Mouse (Mus musculus) erythroblast, adult 5-6 weeks (primary cell): ENCODE measurements around the gene Gna15. TPM values are rescaled to one million over a fixed set of nuclear protein-coding genes. Genes with fewer than 3 reads are reported as not detected.

Experiments used
- ATAC-seq: replicated peaks from 2 replicates; pipeline ENCODE4 v1.8.0; 2016; ENCODE audit warnings: moderate number of reproducible peaks, mild to moderate bottlenecking, moderate TSS enrichment, inconsistent platforms; ENCODE audit not compliant: poor library complexity, low FRiP score, severe bottlenecking
- total RNA-seq, 2 experiments: library from RNA; stranded (forward) in 1 of 2; stranded (reverse) in 1 of 2; fragments of 150-400 nt in 1 of 2; fragments of 200-764, 138-1000 nt in 1 of 2; gene quantifications; 2 replicates each; pipeline versions ENCODE4 v1.2.3 to v1.2.4; 2015 to 2017; ENCODE audit warnings: low replicate concordance in 2 of 2

Gene Gna15
- total RNA-seq, 2 experiments from 2014 or later: 2.1 to 14.8 TPM

DNA sequence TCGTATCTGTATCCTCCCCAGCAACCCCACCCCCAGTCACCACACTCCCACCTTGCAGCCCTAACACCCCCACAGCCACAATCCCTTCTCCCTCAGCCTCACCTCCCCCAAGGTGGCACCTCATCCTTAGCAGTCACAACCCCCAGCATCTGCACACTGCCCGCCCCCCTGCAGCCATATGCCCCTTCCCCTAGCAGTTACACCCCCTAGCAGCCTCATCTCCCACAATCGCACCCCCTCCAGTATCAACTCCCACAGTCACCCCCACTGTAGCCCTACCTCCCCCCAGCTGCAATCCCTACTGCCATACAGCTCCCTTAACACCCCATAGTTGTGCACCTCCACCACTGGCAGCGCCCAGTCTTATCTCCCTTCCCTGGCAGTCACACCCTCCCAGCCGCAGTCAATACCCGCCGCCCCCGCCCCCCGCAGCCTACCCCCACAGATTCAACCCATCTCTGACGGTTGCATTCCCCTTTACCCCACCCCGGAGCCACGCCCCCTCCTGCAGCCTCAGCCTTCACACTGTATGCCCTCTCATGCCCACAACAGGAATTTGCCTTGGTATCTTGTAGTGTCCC lies 67.0 kb downstream of the Gna15 start:
- ATAC-seq: no peak

DNA sequence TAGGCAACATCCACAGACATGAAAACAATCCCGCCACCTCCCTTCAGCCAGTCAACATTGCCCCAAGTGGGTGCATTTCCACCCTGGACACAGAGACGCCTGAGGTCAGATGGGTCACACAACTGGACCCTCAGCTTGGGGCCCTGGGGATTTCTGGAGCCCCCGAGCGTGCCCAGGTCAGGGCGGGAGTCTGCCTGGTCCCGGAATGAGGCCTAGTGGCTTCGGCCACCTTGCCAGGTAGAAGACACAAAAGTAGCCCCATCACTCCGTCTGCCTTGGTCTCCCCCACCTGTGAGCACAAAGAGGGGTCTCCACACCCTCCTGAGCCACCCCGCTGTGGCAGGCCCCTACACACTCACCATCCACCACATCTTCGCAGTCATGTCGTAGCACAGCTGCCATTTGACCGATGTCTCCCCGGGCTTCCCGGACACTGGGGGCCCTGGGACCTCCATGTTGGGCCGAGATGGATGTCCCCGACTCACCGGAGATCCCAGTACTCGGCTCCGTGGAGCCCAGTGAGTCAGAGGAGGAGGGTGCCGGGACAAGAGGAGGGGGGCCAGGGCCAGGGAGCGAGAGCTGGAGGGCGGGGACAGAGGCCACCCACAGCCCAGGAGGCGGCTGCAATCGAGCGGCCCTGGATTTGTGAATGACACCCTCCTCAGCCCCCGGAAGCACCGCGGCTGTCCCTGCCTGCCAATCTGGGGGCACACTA lies 68.7 kb downstream of the Gna15 start, which contains the start of gene Nfic:
Gene Nfic (minus strand): TSS at position 455 of the 715 bp plus-strand sequence.
- ATAC-seq: no peak

DNA sequence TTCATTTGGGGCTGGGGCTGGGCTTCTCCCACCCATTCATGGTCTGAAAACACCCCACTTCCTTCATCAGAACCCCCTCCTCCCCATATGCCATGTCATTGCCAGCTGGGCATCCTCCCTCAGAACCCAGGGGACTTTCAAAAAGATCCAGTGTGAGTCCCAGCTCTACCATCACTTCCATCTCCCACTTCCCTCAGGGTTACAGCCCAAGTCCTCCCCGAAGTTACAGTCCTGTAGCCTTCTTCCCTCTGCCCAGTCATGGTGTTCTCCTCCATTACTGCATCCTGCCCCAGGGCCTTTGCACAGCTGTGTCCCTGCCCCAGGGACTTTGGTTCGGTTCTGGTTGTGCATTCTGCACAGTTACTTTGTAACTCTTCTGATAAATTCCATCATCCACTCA lies 69.9 kb downstream of the Gna15 start:
- no peak for ATAC-seq

DNA sequence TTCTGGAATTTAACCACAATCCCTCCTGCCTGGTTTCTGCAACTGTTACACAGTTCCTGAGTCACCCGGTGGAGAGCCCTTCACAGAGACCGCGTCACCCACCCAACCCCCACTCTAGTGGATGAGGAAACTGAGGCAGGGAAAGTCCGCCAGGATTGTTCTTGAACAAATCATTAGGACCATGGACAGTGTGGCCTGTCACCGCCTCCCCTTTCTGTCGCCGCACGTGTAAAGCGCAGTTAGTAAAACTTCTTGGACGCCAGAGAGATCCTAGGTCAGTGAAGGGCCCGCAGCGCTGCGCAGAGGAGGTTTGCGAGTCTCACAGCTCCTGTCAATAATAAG lies 71.1 kb downstream of the Gna15 start:
- no peak for ATAC-seq

Other genes with a start within 250 kb of the Gna15 start
- gene Tjp3, start 232.6 kb downstream of the Gna15 start, total RNA-seq (2015; ENCODE audit: low replicate concordance): 3.3 TPM in 1 of 2 replicates, not detected in the other
- gene Tjp3, start 232.6 kb downstream of the Gna15 start, total RNA-seq (2017; ENCODE audit: low replicate concordance): 0.60 and 1.7 TPM in 2 replicates
- 9.6 and 11.3 TPM in 2 replicates for gene Pip5k1c, start 231.3 kb downstream of the Gna15 start, total RNA-seq (2015; ENCODE audit: low replicate concordance)
- 10.8 and 11.3 TPM in 2 replicates for gene Pip5k1c, start 231.3 kb downstream of the Gna15 start, total RNA-seq (2017; ENCODE audit: low replicate concordance)
- gene Cactin, start 203.1 kb downstream of the Gna15 start, total RNA-seq (2015; ENCODE audit: low replicate concordance): 5.6 and 6.1 TPM in 2 replicates
- gene Cactin, start 203.1 kb downstream of the Gna15 start, total RNA-seq (2017; ENCODE audit: low replicate concordance): 18.0 and 27.7 TPM in 2 replicates
- gene Tbxa2r, start 195.5 kb downstream of the Gna15 start, total RNA-seq (2015; ENCODE audit: low replicate concordance): not detected in 2 replicates
- not detected in 2 replicates for gene Tbxa2r, start 195.5 kb downstream of the Gna15 start, total RNA-seq (2017; ENCODE audit: low replicate concordance)
- gene Gipc3, start 181.0 kb downstream of the Gna15 start, total RNA-seq (2015; ENCODE audit: low replicate concordance): not detected in 2 replicates
- not detected in 2 replicates for gene Gipc3, start 181.0 kb downstream of the Gna15 start, total RNA-seq (2017; ENCODE audit: low replicate concordance)
- gene Hmg20b, start 173.7 kb downstream of the Gna15 start, total RNA-seq (2015; ENCODE audit: low replicate concordance): 9.2 and 14.6 TPM in 2 replicates
- 14.1 and 30.2 TPM in 2 replicates for gene Hmg20b, start 173.7 kb downstream of the Gna15 start, total RNA-seq (2017; ENCODE audit: low replicate concordance)
- gene Mfsd12, start 166.7 kb downstream of the Gna15 start, total RNA-seq (2015; ENCODE audit: low replicate concordance): 1.9 and 2.5 TPM in 2 replicates
- gene Mfsd12, start 166.7 kb downstream of the Gna15 start, total RNA-seq (2017; ENCODE audit: low replicate concordance): 8.7 and 10.6 TPM in 2 replicates
- 15.6 and 27.0 TPM in 2 replicates for gene 4930404N11Rik, start 158.4 kb downstream of the Gna15 start, total RNA-seq (2015; ENCODE audit: low replicate concordance)
- 35.7 and 41.5 TPM in 2 replicates for gene 4930404N11Rik, start 158.4 kb downstream of the Gna15 start, total RNA-seq (2017; ENCODE audit: low replicate concordance)
- 286 and 325 TPM in 2 replicates for gene Fzr1, start 145.7 kb downstream of the Gna15 start, total RNA-seq (2015; ENCODE audit: low replicate concordance)
- gene Fzr1, start 145.7 kb downstream of the Gna15 start, total RNA-seq (2017; ENCODE audit: low replicate concordance): 463 and 486 TPM in 2 replicates
- gene Dohh, start 139.8 kb downstream of the Gna15 start, total RNA-seq (2015; ENCODE audit: low replicate concordance): 10.4 and 11.7 TPM in 2 replicates
- 32.5 and 33.7 TPM in 2 replicates for gene Dohh, start 139.8 kb downstream of the Gna15 start, total RNA-seq (2017; ENCODE audit: low replicate concordance)
- gene Gm48551, start 139.8 kb downstream of the Gna15 start, total RNA-seq (2015; ENCODE audit: low replicate concordance): 2.5 and 3.7 TPM in 2 replicates
- 1.3 TPM in 1 of 2 replicates, not detected in the other for gene Gm48551, start 139.8 kb downstream of the Gna15 start, total RNA-seq (2017; ENCODE audit: low replicate concordance)
- not detected in 2 replicates for gene Gm48552, start 135.2 kb downstream of the Gna15 start, total RNA-seq (2015; ENCODE audit: low replicate concordance)
- 5.6 TPM in 1 of 2 replicates, not detected in the other for gene Gm48552, start 135.2 kb downstream of the Gna15 start, total RNA-seq (2017; ENCODE audit: low replicate concordance)
- gene Smim24, start 131.2 kb downstream of the Gna15 start, total RNA-seq (2015; ENCODE audit: low replicate concordance): 5.4 TPM in 1 of 2 replicates, not detected in the other
- 1.8 and 3.8 TPM in 2 replicates for gene Smim24, start 131.2 kb downstream of the Gna15 start, total RNA-seq (2017; ENCODE audit: low replicate concordance)
- gene Nfic, start 68.6 kb downstream of the Gna15 start, total RNA-seq (2015; ENCODE audit: low replicate concordance): 13.4 and 23.8 TPM in 2 replicates
- 0.84 and 8.2 TPM in 2 replicates for gene Nfic, start 68.6 kb downstream of the Gna15 start, total RNA-seq (2017; ENCODE audit: low replicate concordance)
- not detected in 2 replicates for gene Celf5, start 41.5 kb downstream of the Gna15 start, total RNA-seq (2015; ENCODE audit: low replicate concordance)
- gene Celf5, start 41.5 kb downstream of the Gna15 start, total RNA-seq (2017; ENCODE audit: low replicate concordance): 0.68 TPM in 1 of 2 replicates, not detected in the other
- 8.1 and 46.4 TPM in 2 replicates for gene Ncln, start 27.8 kb downstream of the Gna15 start, total RNA-seq (2015; ENCODE audit: low replicate concordance)
- 10.8 and 12.8 TPM in 2 replicates for gene Ncln, start 27.8 kb downstream of the Gna15 start, total RNA-seq (2017; ENCODE audit: low replicate concordance)
- 2.9 and 4.6 TPM in 2 replicates for gene S1pr4, start 24.1 kb downstream of the Gna15 start, total RNA-seq (2015; ENCODE audit: low replicate concordance)
- gene S1pr4, start 24.1 kb downstream of the Gna15 start, total RNA-seq (2017; ENCODE audit: low replicate concordance): 2.1 and 6.0 TPM in 2 replicates
- 1.9 and 2.1 TPM in 2 replicates for gene Gna11, start 21.0 kb upstream of the Gna15 start, total RNA-seq (2015; ENCODE audit: low replicate concordance)
- gene Gna11, start 21.0 kb upstream of the Gna15 start, total RNA-seq (2017; ENCODE audit: low replicate concordance): 5.9 and 10.9 TPM in 2 replicates
- 68.5 and 77.8 TPM in 2 replicates for gene Aes, start 35.3 kb upstream of the Gna15 start, total RNA-seq (2015; ENCODE audit: low replicate concordance)
- 31.4 and 81.9 TPM in 2 replicates for gene Aes, start 35.3 kb upstream of the Gna15 start, total RNA-seq (2017; ENCODE audit: low replicate concordance)
- not detected in 2 replicates for gene Tle2, start 50.3 kb upstream of the Gna15 start, total RNA-seq (2015; ENCODE audit: low replicate concordance)
- not detected in 2 replicates for gene Tle2, start 50.3 kb upstream of the Gna15 start, total RNA-seq (2017; ENCODE audit: low replicate concordance)
- gene Tle6, start 76.8 kb upstream of the Gna15 start, total RNA-seq (2015; ENCODE audit: low replicate concordance): 1.7 and 2.7 TPM in 2 replicates
- not detected in 2 replicates for gene Tle6, start 76.8 kb upstream of the Gna15 start, total RNA-seq (2017; ENCODE audit: low replicate concordance)
- 2.9 and 6.0 TPM in 2 replicates for gene BC025920, start 82.0 kb upstream of the Gna15 start, total RNA-seq (2015; ENCODE audit: low replicate concordance)
- gene BC025920, start 82.0 kb upstream of the Gna15 start, total RNA-seq (2017; ENCODE audit: low replicate concordance): 2.0 and 8.8 TPM in 2 replicates
- gene Sirt6, start 103.6 kb upstream of the Gna15 start, total RNA-seq (2015; ENCODE audit: low replicate concordance): 0.63 and 0.96 TPM in 2 replicates
- gene Sirt6, start 103.6 kb upstream of the Gna15 start, total RNA-seq (2017; ENCODE audit: low replicate concordance): 0.56 and 3.7 TPM in 2 replicates
- gene Ankrd24, start 104.3 kb upstream of the Gna15 start, total RNA-seq (2015; ENCODE audit: low replicate concordance): not detected in 2 replicates
- gene Ankrd24, start 104.3 kb upstream of the Gna15 start, total RNA-seq (2017; ENCODE audit: low replicate concordance): 0.28 and 1.1 TPM in 2 replicates
- gene Gm10778, start 124.8 kb upstream of the Gna15 start, total RNA-seq (2015; ENCODE audit: low replicate concordance): 0.63 and 1.9 TPM in 2 replicates
- gene Gm10778, start 124.8 kb upstream of the Gna15 start, total RNA-seq (2017; ENCODE audit: low replicate concordance): 1.4 TPM in 1 of 2 replicates, not detected in the other
- gene Zfp433, start 180.6 kb upstream of the Gna15 start, total RNA-seq (2015; ENCODE audit: low replicate concordance): 6.3 TPM in 1 of 2 replicates, not detected in the other
- 1.2 and 5.4 TPM in 2 replicates for gene Zfp433, start 180.6 kb upstream of the Gna15 start, total RNA-seq (2017; ENCODE audit: low replicate concordance)
- not detected in 2 replicates for gene Gm3055, start 246.9 kb upstream of the Gna15 start, total RNA-seq (2015; ENCODE audit: low replicate concordance)
- 0.34 and 1.4 TPM in 2 replicates for gene Gm3055, start 246.9 kb upstream of the Gna15 start, total RNA-seq (2017; ENCODE audit: low replicate concordance)